Mouse (Mus musculus) spleen, adult 12 weeks (tissue): ENCODE measurements around the gene Sult6b2.
A peak's percentile ranks its signal among the peaks of the same experiment; 100 is the strongest.

Experiments used
- DNase-seq: peaks from one replicate; pipeline ENCODE4 v3.0.0; 2022; ENCODE audit warnings: low spot score

Sult6b2 gene

DNA sequence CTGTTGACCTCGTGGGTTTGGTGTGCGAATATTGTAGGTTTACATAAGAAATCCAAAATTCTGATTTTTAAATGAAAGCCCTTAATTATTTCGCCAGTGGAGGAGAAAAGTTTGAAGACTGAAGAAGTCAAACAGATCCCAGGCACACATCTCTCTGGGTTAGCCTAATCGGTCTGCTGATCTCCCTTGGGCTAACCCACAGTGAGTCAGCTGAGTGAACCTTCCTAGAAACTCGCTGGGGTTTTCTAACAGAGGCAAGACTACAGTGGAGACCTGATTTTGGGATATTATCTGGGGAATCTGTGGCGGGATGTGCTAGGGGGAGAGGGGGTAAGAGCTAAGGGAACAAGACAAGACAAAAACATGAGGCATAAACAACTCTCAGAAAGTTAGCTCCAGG is 5.9 kb upstream of the Sult6b2 start:
- DNase-seq: no peak

DNA sequence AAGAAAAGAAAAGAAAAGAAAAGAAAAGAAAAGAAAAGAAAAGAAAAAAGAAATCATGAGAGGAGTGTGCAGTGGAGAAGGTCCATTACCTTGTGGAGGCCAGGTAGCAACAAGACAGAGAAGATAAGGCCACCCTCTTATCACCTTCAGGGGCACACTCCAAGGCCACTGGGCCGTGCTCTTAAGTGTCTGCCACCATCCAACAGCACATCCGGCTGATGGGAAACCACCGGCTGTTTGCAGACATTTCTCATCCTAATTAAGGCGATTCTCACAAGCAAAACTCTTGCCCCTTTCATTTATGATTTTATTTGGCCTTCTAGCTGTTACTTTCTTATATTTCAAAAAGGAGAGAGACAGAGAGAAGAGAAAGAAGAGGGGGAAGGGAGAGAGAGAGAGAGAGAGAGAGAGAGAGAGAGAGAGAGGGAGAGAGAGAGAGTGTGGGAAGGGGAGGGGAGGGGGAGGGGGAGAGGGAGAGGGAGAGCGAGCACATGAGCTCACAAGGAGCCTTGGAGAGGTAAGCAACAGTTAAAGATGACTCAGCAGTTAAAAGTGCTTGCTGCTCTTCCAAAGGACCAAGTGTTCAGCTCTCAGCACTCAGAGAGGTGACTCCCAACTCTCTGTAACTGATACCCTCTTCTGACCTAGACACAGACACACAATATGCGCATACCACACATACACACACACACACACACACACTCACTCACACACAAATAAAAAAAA is 5.2 kb upstream of the Sult6b2 start:
- no peak for DNase-seq

DNA sequence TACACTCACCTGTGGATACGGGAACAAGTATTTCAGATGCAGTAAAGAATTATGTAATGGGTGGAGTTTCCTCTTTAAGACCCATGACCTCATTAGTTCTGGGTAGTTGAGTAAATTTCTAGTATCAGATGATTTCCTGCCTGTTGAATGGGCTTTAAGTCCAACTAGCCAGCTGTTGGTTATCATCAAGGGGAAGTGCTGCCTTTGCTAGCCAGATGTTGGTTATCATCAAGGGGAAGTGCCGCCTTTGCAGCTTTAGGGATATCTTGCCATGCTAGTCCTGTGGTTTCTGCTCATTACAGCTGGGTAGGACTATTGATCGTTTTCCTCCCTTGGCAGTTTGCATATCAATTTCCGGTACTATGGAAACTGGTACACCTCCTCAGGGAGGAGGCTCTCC is 2.0 kb upstream of the Sult6b2 start:
- no peak for DNase-seq

DNA sequence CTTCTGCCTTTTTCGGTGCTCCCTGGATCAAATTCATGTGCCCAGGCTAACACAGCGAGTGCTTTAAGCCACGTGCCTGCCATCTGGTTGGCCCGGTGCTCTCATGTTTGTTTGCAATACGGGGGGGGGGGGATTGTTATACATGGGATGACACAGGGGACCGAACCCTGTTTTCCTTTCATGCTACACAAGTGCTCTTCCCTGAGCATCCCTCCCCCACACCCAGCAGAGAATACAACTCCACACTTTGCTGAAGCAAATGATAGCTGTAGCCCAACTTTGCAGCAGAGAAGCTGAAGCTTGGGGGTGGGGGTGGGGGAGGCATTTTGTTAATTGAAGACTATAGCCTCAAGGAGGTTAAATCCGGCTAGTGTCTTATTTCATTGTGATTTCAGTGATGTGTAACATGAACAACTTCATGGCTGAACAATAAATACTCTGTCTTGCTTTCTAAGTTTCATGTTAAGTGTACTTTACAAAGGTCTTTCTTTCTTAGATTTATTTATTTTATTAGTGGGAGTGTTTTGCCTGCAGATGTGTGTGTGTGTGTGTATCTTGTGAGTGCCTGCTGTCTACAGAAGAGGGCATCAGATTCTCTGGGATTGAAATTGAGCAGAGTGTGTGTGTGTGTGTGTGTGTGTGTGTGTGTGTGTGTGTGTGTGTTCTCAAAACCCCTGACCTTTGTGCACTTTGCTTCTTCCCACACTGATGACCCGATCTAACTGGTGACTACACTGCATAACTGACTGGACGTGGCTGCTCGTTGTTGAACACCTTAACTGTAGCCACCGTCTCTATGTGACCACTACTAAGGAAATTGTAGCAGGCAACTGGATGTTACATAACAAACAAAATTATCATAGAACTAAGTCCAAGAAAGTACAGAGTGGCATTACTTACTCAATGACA is 1.4 kb downstream of the Sult6b2 start:
- DNase-seq: no peak

DNA sequence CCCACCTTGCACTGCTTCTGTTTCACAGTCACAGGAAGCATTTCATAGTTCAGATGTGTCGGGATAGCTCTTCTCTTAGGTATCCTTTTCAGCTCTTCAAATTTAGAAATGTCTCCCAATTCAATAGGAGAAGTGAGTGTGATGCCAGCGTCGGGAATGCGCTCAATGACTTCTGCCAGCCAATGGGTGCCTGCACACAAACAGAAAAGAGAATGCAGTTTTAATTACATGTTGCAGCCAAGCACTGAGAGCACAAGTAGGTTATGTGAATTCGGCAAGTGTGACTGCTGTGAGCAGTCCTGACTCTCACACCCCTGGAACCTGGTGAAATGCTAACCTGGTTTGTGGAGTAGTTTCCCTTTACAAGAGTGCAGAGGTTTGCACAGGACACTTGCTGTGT is 2.6 kb downstream of the Sult6b2 start:
- DNase-seq: no peak

DNA sequence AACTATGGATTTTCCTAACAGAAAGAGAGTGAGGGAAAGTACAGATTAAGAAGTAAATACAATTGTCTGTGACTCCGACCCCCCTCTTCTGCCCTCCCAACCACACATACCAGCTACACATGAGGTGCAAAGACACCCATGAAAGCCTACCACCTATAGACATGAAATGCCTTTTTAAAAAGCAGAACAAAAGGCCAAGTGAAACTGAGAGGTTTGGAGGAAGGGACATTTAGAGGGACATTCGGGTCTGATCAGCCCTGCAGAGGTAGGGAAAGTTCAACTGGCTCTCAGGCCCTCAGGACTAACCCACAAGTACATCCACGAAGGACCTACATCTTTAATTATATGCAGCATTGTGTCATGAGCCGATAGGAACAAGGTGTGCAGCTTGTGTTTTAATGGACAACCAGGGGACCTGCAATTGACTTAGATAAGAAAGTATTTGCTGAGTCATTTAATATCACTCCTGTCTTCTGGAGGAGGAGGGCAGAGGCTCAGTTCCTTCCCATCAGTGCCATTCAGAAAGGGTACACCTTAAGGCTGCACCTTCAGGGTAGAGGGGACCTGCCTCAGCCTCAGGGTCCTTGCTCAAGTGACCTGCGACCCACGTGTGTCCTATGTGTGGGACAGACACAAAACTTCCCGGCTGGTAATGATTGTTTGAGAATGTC is 4.5 kb downstream of the Sult6b2 start:
- DNase-seq: no peak

DNA sequence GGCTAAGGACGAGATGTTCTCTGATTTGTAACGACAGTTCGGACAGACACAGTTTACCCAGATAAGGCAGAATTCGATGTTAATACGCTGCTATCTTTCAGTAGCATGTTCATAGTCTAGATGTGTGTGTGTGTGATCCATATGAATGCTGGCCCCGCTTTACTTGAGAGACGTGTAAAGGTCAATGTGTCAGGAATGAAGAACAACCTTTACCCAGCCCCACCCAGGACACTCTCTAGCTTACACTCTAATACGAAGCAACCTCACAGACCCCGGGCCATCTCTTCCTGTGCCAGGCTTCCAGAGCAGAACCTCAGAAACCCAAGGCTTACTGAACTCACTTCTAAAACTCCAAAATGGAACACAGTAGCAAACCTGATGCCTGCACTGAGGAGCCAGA is 5.5 kb downstream of the Sult6b2 start:
- no peak for DNase-seq

DNA sequence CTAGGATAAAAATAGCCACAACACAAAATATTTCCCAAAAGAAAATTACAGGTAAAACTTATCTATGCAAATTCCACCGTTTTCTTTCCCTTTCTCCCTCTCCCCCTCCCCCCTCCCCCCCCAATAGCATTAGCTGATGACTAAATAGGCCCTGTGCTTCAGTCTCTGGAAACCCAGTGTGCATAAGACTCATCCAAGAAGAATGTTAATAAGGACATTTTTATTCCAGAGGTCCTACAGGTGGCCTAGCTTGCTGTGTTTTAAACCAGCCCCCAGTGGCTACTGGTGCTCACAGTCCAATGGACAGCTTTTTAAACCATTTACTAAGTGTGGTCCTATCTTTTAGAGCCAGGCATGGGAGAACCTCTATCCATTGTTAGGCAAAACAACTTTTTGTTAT is 6.3 kb downstream of the Sult6b2 start:
- no peak for DNase-seq

DNA sequence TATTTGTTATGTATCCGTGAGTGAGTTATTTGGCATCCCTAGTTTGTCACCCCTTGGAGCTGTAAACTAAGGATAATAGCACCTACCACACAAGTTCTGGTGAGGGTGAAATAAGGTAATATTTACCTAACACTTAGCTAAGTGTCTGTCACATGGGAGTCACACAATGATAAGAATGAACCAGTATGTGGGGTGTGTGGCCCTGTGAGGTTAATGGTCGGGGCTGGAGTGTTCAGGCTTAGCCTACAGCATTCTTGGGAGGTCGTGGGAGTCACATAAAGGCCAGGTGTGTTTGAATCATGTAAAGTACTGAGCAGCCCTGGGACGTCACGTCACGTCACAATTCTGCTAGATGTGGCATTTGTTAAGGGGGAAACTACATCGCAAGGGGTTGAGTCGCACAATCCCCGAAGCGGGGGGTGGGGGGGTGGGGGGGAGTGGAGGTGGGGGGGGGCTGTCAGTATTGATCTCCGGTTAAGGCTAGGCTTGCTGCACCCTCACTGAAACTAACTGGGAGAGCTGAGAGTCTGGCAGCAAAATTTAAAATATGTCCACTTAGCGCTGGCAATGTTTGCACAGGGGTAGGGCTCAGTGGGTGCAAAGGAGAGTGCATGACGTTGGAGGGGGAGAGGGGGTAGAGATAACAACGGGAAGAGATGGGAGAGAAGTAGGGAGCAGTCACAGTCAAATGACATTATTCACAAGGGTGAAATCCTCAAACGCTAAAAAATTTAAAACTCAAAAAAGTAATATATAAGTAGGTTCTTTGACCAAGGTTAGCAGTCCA is 8.5 kb downstream of the Sult6b2 start:
- no peak for DNase-seq

DNA sequence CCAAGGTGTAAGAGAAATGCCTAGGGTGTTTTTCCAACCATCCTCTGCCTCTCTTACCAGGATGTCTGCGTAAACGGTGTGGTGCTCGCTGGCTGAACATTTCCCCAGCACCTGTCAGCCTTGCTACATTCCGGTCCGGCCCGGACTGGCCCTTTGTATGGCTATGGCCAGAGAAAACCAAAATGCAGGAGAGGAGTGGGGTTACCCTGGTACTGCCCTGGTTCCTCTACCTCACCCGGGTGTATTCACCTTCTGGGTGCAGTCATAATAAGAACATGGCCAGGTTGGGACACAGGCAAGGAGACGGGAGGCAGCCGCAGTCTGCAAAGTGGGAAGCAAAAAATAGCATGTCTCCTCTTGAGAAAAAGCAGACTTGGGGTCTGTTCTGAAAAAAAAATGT is 9.2 kb downstream of the Sult6b2 start:
- no peak for DNase-seq

DNA sequence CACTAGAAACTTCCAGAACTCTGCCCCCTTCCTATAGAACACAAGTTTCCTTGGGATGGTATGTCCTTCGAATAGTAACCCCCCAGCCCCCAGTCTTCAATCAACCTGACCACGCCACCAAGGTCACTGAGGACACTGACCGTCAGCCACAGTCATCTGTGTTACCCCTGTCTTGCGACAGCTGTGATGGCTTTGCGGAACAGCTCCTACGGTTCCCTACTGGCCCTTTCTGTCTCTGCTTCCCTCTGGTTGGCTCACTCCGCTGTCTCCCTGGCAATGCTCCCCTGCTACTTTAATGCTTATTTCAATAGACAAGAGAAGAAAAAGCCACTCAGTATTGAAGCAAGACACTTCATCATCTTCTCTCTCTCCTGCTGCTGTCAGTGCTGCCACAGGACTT is 10.8 kb downstream of the Sult6b2 start:
- no peak for DNase-seq

DNA sequence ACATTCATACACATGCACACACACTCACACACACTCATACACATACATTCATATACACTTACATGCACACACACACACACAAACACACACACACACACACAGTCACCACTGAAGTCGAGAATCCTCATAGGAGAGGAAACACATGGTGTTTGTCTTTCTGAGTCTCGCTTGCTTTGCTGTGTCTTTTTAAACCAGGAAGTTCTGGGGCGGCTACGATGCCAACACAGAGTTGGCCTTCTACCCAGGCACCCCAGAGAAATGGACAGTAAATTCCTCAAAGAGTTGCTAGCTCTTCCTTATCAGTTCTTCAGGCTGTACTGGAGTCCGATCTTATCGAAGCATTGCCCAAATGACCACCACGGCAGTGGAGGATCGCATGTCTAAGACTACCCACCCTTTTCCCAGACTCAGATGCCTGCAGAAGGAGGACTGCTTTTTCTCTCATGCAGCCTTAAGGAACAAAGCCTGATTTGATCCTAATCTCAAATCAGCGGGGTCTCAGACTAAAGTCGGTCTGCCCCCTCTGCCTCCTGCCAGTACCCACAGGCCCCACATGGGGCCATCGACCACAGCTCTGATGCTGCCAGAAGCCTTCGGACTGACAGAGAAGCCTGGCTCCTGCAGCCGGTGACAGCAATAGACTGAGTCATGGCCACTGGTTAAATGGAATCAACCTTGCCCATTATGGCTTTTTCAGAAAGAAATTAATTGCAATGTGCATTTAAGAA is 11.9 kb downstream of the Sult6b2 start:
- DNase-seq: no peak

DNA sequence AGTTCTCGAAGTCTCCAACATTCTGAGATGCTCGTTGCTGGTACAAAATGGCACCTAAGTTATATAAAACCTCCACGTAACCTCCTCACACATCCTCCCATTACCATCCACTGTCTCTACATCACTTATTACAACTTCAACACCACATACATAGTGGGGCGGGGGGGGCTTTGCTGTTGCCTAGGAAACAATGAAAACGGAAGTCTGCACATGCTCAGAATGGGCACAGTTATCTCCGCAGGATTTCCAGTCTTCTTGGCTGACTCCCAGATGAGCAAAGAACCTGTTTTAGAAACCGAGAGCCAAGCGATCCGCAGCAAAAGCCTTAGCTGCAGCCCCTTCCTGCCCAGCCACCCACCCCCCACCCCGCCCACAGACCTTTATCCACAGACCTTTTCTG is 14.6 kb downstream of the Sult6b2 start:
- DNase-seq: no peak

DNA sequence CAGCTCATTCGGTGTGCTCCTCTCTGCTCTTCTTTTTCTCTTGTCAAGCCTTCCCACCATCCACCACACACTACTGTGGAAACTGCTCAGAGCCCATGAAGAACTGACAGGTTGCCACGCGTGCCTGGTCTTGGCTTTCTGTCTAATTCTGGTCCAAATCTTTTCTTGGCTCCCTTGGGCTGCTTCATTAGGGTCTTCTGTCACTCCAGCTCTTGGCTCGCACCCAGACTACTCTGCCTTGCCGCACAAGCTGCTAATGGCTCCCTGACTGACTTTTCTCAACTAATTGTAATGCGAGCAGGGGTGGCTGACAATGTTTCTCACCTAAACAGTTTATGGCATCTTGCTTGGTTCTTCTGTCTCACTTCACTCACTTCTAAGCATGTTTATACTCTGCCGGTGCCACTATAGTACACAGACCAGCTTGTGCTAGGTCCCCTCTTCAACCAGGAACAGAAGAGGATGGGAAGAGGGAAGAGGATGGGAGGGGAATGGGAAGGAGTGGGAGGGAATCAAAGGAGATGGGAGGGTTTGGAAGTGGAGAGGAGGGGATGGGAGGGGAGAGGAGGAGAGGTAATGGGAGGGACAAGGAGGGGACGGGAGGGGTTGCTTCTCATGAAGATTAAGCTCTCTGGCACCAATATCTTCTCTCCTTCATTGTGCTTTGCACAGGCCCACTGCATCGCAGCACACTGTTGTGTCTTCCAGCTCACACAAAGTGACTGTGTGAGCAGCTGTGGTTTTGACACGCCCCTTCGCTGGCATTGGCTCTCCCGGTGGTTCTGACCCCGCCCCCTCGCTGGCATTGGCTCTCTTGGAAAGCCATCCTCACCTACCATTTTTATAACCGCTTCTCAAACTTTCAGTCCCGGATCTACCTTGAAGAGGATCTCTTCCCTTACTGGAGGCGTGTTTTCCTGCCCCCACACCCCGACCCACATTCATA is 16.0 kb downstream of the Sult6b2 start:
- no peak for DNase-seq

DNA sequence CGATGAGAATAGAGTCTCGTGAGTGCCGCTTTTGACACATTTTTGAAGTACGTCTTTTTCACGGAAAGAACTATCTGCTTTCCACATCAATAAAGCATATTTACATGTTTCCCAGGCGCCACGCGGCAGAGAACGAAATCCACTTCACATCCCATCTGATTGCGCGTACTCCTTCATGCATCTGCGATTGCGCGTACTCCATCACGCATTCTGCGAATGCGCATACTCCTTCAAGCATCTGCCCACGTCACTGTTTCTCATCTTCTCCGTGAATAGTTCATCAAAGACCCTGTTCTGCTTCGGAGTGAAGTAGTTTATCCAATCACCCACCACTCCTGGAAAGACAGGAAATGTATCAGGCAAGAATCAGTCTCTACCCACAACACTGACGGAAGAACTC is 18.2 kb downstream of the Sult6b2 start:
- DNase-seq: no peak

DNA sequence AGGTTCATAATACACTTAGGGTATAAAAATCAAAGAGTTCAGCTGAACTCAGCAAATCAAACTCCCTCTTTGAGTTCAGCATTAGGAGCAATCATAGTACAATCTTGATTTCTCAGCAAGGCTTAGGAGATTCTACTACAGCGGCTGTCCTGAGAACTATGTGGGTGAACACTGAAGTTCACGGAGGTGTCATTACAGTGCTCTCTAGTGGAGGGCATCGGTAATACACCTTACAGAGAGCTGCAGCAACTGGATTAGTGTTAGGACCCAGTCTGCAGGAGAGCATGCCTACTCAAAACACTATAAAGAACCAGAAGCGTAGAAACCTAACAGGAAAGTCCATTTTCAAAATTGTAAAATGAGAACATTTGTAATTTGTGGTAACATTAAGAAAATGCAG is 19.0 kb downstream of the Sult6b2 start:
- DNase-seq: peak; percentile 33

DNA sequence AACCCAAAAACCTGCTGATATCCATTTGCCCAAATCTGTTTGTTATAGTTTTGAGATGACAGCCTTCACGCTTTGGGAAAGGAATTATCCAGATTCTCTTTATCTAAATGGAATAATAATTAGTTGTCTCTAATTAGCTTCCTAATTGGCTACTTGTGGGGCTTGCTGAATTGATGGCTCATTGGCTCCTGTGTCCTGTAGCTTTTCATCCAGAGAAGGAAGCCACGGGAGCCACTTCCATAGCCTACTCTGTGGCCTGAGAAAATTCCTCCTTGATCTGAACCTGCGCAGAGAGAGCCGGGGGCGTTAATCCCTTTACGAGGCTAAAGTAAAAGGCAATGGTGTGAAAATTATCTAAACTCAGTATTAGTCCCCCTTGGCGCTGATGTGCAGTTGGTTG is 23.0 kb downstream of the Sult6b2 start:
- no peak for DNase-seq

DNA sequence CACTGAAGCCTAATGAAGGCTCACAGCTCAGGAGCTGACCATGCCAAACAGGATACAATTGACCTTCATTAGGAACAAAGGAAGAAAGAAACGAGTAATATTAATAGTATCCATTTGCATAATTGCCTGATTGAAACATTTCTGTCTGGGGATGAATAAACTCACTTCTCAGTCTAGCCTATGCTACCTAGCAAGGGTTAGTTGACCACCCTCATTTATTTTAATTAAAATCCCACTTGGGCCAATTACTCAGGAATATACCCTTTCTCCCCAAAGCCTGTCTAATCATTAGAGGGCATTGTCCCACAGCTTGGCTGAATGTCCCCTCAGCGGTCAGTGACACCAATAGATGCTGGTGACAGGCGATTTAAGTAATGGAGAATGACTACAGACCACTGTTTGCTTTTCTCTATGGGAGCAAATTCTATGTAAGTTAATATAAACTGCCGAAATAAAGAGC is 23.7 kb downstream of the Sult6b2 start:
- DNase-seq: no peak

DNA sequence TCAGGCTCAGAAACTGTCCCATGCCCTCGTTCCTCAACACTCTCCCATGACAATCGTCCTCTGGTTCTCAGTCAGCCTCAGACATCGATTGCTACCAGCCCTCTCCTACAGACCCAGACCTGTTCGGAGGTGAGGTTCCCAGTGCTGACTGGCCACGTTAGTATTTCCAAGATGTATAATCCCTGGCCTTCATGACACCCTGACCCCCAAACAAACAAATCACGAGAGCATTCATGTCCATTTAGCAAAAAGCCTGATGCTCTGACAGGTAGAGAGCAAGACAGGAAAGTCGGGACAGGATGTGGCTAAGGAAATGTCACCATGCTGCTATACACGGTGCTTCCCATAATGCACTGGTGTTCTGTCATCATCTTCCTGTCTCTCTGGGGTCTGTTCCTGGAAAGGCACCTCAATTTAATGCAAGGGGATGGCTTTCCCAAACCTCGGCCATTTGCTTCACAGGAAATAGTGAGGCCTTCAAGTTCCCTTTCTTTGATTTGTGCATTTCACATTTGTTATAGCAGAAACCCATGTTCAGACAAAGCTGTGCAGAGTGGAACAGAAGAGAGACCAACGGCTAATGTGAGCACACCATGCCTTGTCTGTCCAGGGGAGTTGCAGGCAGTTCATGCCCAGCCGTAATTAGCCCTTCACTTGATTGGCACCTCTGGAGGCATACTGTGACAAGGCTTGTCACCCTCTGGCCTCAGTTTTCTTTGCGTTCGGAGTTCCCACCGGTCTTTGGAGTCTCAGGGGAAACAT is 24.3 kb downstream of the Sult6b2 start:
- no peak for DNase-seq
